Mouse (Mus musculus) macrophage (primary cell): ENCODE results near the gene Gm10488. TPM values are rescaled to one million over a fixed set of nuclear protein-coding genes. Genes with fewer than 3 reads are reported as not detected.
"Not testable (repeated sequence)": the region's sequence is repeated elsewhere in the genome, so short reads cannot be mapped to it uniquely, and the experiment has no call there.

Source experiments
- H3K27ac ChIP-seq: fragments of 350-480 bp; formaldehyde crosslinking; 2 replicates; pipeline ENCODE4 v1.9.0; 2021
- H3K36me3 ChIP-seq: fragments of 350-480 bp; formaldehyde crosslinking; 2 replicates; pipeline ENCODE4 v1.9.0; 2021; ENCODE audit errors: inconsistent target
- H3K4me3 ChIP-seq: fragments of 350-480 bp; formaldehyde crosslinking; 2 replicates; pipeline ENCODE4 v1.9.0; 2021; ENCODE audit errors: inconsistent target
- H3K79me2 ChIP-seq: fragments of 350-480 bp; formaldehyde crosslinking; 2 replicates; pipeline ENCODE4 v1.9.0; 2021; ENCODE audit errors: inconsistent target
- WGBS: methylation state at CpG from one replicate; pipeline ENCODE4 v1.1.7; 2026; ENCODE audit warnings: inconsistent platforms; ENCODE audit not compliant: missing documents; 5-methylcytosine and 5-hydroxymethylcytosine counted together
- polyA plus RNA-seq: library from polyadenylated mRNA; stranded (reverse); fragments of 250-400 nt; gene quantifications from 3 replicates; pipeline ENCODE4 v1.2.4, GENCODE M21; 2018; ENCODE audit warnings: inconsistent platforms
- total RNA-seq, 78 experiments: library from RNA; depleted of rRNA; stranded (reverse); fragments of 250-400 nt; gene quantifications; 1 replicate in 9 of 78; 2 replicates in 24 of 78; 3 replicates in 43 of 78; 4 replicates in 2 of 78; pipeline ENCODE4 v1.2.4; 2018; ENCODE audit warnings: inconsistent platforms in 56 of 78

The Gm10488 gene
- not detected for total RNA-seq (2018; cell fraction: chromatin; rRNA removed)
- not detected for total RNA-seq (2018; cell fraction: cytosol; rRNA removed)
- total RNA-seq (2018; cell fraction: nucleus; rRNA removed): not detected
- not detected in 3 replicates for polyA plus RNA-seq

GRCm38 (mm10) chrX:29976014-29976413 lies at the start of gene Gm10488:
TSS of gene Gm10488 (plus strand) at chrX:29976314.
- not testable (repeated sequence) for H3K79me2 ChIP-seq, H3K27ac ChIP-seq, H3K36me3 ChIP-seq, H3K4me3 ChIP-seq
- no CpG with 5 or more reads among the region's 6 CpGs for WGBS
